Mouse (Mus musculus): Measurements from ENCODE around the gene Gtpbp10.

Gtpbp10 gene

DNA sequence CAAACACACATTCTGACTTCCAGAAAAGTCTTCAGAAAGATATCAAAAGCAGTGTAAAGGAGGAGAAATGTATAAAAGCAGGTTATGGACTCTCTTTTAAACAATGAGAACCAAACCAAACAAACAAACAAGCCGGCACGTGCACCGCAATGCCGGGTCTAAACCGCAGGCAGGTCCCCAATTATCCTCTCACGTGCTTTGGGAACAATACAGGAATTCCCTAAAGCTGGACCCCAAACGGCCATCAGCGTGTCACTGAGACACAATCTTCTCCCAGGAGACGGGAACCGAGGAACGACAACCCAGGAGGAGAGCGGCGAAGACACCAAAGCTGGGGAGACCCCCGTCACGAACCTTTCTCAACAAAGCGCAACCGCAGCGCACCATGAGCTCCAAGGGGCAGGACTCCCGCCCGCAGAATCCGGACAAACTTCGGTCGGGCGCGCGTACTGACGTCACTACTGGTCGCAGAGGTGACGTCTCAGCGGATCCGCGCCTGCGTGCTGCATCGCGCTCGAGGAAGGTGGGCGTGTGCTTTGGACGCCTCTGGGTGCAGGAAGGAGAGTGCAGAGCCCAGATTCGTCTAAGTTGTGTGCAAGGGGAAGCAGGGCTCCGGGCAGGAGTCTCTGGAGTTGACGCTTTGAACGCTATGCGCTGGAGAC, at the start of gene Gtpbp10:
Gtpbp10 (minus strand) TSS at position 460 of the 662 bp plus-strand sequence.
- DNase-seq: peak; percentile 95

DNA sequence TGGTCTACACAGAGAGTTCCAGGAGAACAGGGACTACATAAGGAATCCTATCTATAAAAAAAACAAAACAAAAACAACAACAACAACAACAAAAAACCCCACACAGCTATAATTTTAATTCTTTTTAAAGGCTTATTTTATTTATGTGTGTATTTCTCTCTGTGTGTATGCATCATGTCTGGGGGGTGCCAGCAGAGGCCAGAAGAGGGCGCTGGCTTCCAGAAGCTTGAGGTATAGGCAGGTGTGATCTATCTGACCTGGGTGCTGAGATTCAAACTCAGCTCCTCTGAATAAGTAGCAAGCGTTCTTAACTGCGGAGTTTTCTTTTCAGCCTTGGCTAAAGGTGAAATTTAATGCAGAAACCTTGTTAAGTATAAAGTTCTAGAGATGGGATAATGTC, 28.3 kb upstream of the Gtpbp10 start:
- no peak for DNase-seq

DNA sequence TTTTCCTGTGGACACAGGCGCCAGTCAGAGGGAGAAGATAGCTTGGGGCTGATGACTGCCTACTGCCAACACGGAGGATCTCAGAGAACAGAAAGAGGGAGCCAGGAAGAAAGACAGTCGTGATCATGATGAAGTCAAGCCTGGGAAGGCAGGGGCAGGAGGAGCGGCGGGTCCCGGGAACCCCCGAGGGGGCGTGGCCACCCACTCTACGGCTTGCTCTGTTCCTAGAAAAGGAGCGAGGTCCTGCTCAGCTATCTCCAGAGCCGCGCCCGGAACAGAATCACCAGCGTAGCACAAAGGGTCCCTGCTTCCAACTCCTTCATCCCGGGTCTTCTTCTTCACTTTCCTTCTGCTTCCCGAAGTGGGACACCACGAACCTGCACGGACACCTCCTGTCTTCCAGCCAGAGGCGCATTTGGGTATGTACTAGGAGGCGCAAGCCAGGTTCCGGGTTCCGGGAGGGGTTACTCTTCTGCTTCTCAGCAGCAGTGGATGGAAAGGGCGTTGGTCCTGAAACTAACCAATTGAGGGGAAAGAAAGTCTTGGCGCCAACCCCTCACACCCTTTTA, 14.5 kb upstream of the Gtpbp10 start, which contains the start of gene Gm8773:
Gm8773 (plus strand) TSS at position 51 of the 569 bp plus-strand sequence.
- DNase-seq: peak; percentile 68

DNA sequence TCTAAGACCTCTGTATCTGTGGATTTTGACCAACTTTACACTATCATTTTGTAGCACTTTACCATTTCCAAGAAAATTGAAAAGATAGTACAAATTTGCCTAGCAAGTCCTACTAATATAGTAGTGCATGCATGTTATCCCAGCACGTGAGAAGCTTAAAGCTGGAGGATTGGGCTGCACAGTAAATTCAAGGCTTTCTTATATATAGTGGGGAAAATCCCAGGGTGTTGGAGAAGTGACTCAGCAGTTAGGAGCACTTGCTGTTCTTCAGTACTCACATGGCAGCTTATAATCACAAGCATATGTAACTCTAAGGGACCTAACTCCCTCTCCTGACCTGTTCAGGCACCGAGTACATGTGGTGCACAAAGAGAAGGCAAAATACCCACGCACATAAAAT, 3.1 kb upstream of the Gtpbp10 start:
- DNase-seq: no peak

DNA sequence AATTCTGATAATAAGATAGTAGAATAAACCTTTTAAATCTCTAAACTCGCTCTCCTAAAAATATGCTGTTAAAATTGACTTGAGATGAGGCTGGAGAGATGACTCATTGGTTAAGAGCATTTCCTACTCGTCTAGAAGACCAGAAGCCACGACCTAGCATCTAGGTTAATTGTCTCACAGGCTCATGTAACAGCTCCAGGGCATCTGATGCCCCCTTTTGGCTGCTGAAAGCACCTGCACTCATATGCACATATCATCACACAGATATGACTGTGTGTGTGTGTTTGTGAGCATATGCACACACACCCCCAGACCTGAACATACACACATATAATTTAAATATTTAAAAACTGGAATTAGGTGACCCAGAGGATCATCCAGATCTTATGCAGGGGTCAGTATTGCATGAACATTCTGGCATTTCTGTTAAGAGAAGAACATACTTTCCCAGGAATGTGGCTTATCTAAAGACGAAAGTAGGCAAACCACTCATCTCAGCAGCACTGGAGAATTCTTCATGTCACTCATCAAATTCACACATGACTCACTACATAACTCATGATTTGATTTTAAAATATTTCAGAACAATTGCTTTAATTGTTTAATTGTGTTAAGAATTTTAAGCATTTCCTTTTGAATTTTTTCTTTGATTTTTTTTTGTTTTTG, 1.8 kb upstream of the Gtpbp10 start:
- DNase-seq: no peak

- DNase-seq: no peak
These were observed 460 bp upstream of the Gtpbp10 start for GRCm38 (mm10) chr5:5559798-5560197.

DNA sequence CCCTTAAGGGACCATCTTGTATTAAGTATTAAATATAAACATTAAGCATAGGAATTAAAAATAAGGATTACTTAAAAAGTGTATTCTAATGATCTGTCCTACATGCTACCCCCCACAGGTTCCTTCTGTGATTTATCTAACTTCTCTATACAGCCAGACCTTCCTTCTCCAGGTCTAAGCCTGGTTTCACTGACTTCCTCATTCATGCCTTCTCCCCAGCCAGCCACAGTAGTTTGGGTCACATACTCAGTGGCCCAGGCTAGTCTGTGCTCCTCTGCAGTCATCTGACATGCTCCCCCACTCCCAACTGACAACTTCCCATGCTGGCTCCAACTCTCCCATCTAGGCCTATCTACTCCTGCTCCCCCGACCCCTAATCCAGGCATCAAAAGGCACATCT, 8.2 kb downstream of the Gtpbp10 start:
- DNase-seq: no peak

DNA sequence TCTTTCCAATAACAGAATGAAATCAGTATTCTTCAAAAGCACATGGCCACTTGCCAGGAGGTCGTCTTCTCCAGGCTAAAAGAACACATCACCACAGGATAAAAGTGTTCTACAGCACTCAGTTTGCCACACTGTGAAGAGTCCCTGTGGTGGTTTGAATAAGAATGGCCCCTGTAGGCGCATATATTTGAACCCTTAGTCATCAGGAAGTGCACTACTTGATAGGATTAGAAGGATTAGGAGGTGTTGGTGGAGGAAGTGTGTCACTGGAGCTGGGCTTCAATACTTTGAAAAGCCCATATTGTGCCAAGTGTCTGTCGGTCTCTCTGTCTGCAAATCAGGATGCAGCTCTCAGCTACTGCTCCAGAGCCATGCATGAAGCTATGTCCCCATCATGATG, 19.0 kb downstream of the Gtpbp10 start:
- no peak for DNase-seq

- no peak for DNase-seq
These were observed 19.6 kb downstream of the Gtpbp10 start for GRCm38 (mm10) chr5:5539771-5540170.

DNA sequence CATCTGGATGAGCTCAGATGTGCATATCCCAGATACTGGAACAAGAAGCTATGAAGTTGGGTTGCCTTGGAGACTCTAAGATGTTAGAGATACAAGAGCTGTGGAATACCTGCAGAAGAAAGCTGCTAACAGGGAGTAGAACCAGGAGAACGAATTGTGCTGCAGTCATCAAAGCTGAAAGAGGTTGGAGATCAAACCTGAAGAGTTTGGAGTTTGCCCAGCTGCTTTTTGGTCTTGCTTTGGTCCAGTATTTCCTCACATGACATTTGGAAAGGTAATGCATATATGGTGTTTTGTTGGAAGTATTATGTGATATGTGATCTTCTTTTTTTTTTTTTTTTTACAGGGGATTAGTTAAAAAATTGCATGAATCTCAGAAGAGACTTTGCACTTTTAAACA, 23.2 kb downstream of the Gtpbp10 start:
- DNase-seq: no peak

DNA sequence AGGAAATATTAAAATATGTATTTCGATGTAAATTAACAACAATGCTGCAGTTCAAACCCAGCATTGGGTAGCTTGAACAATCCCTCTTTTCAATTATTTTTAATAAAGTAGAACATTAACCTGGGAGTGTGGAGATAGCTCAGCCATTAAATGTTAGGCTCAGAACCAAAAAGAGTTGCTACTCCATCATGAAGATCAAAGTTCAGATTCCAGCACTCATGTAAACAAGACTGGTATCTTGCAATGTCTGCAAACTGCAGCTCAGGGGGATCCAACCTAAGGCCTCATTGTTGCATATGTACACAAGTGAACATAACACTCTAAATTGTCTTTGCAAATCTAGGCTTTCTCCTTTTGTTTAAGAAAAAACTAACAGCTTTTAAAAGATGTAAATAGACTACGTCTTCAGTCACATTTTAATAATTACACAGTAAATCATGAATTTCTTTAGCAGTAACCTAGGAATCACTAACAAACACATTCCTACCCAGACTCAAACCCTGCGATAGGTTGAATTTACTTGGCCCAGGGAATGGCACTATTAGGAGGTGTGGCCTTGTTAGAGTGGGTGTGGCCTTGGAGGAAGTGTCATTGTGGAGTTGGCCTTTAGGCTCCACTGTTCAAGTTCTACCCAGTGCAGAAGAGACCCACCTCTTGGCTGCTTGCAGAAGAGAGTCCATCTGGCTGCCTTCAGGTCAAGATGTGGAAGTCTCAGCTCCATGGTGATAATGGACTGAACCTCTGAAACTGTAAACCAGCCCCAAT, 25.5 kb downstream of the Gtpbp10 start:
- no peak for DNase-seq

GRCm38 (mm10) chr5:5515411-5515810, 43.9 kb downstream of the Gtpbp10 start:
- DNase-seq: no peak

- peak; percentile 97 for DNase-seq
These were observed 44.9 kb downstream of the Gtpbp10 start, which contains the start of gene Cldn12 for GRCm38 (mm10) chr5:5514196-5515076. Gene Cldn12, minus strand, starts transcription at chr5:5514958.

DNA sequence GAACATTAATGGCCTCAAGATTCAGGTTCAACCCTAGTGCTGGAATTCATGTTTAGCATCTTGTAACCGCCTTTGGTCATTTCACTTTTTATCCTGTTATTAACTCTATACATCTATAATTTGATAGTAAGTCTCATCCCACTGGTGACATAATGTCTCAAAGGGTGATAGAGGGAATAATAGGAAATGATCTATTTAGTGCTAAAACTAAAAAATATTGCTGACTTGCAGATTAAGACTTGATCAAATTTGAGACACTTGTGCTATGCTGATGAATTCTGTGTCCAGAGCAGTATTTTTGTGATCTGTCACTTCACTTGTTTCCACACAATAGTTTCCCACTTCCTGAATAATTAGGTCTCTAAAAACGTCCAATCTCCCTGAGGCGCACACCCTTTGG, 47.9 kb downstream of the Gtpbp10 start:
- DNase-seq: no peak

- DNase-seq: no peak
These were observed 48.3 kb downstream of the Gtpbp10 start for GRCm38 (mm10) chr5:5510989-5511388.

- DNase-seq: no peak
These were observed 48.9 kb downstream of the Gtpbp10 start for GRCm38 (mm10) chr5:5510304-5510887.

DNA sequence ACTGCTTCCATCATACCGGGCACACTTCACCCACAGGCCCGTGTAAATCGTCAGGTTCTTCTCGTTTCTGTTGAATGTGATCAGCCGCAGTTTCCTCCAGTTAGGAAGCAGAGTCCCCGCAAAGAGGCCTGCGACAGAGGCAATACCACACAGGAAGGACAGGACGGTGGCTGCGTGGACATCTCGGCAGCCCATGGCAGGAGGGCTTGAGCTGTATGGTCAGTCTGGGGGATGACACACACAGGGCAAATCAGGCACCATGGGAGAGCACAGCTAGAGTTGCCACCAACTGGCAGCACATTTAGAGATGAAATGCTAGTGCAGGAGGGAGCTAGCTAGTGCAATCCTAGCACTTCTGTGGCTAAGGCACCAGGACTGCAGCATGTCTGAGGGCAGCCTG, 51.1 kb downstream of the Gtpbp10 start:
- no peak for DNase-seq

DNA sequence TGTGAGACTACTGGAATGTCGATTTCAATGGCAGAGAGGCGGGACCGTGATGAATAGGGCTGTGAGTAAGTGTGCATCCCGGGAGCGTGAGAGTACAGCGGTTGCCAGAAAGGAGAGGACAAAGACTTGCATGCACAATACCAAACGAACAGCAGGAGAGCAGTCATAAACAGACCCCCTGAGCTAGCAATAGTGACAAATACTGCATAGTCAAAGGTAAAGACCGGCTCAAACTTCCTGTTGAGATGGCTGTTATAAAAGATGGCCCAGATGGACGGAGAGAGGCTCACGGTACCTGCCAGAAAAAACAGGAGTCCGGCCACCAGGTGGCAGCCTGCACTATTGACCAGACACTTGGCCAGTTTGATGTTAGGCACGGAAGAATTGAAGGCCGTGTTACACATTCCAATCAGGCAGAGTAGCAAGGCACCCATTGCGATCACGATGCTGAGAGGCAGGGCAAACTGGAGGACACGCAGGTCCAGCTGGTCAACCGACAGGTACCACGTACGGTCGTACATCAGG, 51.6 kb downstream of the Gtpbp10 start:
- peak; percentile 80 for DNase-seq

DNA sequence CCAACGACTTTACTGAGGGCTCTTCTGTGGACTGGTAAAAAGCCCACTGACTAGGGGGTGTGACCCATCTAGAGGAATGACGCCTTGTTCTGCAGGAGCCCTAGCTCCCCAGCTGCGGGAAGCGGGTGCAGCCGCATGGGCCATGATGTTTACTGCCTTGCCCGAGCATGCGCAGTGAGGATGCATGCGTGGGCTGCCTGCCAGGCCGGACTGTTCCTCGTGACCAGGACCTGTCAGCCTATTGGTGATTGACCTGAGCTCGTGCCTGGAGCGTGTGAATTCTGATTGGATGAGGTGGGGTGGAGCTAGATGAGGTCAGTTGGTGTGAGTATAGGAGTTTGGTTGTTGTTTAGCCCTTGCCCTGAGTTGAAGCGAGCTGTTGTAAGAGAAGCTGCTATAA, 54.9 kb downstream of the Gtpbp10 start:
- DNase-seq: no peak

- DNase-seq: no peak
These were observed 56.0 kb downstream of the Gtpbp10 start for GRCm38 (mm10) chr5:5503381-5503780.

- no peak for DNase-seq
These were observed 57.8 kb downstream of the Gtpbp10 start for GRCm38 (mm10) chr5:5501583-5501982.

- DNase-seq: no peak
These were observed 62.9 kb downstream of the Gtpbp10 start for GRCm38 (mm10) chr5:5496393-5496792.

Measured in embryo, embryonic 11 days (tissue).